Mouse (Mus musculus) C3H10T1/2 (cell line): ENCODE measurements around the gene Ms4a4b. TPM values are rescaled to one million over a fixed set of nuclear protein-coding genes. Genes with fewer than 3 reads are reported as not detected.

Experiments
- polyA plus RNA-seq, 2 experiments: library from polyadenylated mRNA; unstranded; fragments of >200 nt; fragmentation: generic; extraction: Trizol; gene quantifications; one replicate each; pipeline ENCODE4 v1.2.1; 2012; ENCODE audit warnings: missing spikeins in 2 of 2

The Ms4a4b gene
- not detected for polyA plus RNA-seq

DNA sequence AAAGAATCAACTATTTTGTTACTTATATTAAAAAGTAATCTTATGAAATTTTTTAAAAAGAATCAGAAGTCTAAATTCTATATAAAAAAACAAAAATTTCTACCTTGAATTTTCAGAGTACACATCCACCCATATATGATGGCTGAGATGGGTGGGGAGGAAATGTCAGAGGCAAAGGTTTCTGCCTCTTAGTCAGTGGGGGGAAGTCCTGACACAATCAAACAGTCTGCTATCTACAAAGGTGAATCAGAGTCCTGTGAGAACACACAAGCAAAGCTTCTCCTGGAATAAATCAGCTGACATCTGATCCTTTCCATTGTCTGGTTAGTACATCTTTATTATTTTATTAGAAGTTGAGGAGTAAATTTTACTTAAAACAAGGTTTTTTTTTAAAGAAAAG lies at the start of gene Ms4a4b:
Gene Ms4a4b, plus strand, starts transcription at position 216 of the 400 bp plus-strand sequence.

GRCm38 (mm10) chr19:11404527-11404926 lies 38.8 kb upstream of the Ms4a4b start, which contains the start of gene Ms4a4c:
Gene Ms4a4c (plus strand): TSS chr19:11404770.

DNA sequence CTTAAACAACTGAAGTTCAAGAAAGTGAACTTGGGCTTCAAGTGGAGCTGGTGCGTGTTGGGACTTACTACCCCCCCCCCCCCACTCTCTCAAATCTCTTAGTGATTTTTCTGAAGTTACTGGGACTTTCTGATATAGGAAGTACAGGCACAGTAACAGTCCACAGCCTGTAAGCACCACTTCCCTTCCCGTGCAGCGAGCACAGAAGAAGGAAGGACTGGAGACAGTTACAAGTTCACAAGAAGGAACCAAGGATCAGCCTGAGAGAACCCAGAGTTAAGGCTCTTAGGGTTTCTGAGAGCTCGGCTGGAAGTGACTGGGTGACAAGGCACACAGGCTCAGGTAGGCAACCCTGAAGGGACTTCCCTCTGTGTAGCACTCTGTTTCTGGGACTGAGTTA lies 25.9 kb downstream of the Ms4a4b start, which contains the start of gene Ms4a6c:
Gene Ms4a6c, plus strand, starts transcription at position 152 of the 400 bp plus-strand sequence.

GRCm38 (mm10) chr19:11485746-11486145 lies 42.4 kb downstream of the Ms4a4b start, which contains the start of gene Gm8369:
Gene Gm8369 (plus strand): TSS chr19:11485938.

DNA sequence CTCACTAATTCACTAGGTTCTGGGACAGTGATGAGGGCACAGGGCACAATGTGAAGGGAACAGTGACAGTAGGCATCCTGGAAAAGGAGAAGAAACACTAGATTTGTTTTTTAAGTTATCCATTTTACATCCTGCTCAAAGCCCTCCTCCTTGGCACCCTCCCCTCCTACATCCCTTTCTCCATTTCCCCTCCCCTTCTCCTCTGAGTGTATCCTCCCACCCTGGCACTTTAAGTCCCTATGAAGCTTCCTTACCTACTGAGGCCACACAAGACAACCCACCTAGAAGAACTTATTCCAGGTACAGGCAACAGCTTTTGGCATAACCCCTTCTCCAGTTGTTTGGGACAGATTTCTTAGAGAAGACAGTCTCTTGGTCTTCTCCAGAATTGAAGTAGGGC lies 72.9 kb downstream of the Ms4a4b start, which contains the start of gene Ms4a6b:
Gene Ms4a6b, plus strand, starts transcription at position 267 of the 400 bp plus-strand sequence.

Other genes starting within 250 kb of the Ms4a4b start
- not detected for gene Ms4a13, start 246.8 kb upstream of the Ms4a4b start, polyA plus RNA-seq
- not detected for gene Ms4a12, start 211.1 kb upstream of the Ms4a4b start, polyA plus RNA-seq
- not detected for gene Ms4a1, start 177.3 kb upstream of the Ms4a4b start, polyA plus RNA-seq
- not detected for gene Ms4a5, start 159.7 kb upstream of the Ms4a4b start, polyA plus RNA-seq
- gene Ms4a14, start 129.1 kb upstream of the Ms4a4b start, polyA plus RNA-seq = not detected
- gene Ms4a7, start 107.4 kb upstream of the Ms4a4b start, polyA plus RNA-seq = not detected
- not detected for gene Ms4a4a, start 68.0 kb upstream of the Ms4a4b start, polyA plus RNA-seq
- gene Ms4a4c, start 38.8 kb upstream of the Ms4a4b start, polyA plus RNA-seq = not detected
- not detected for gene Ms4a6c, start 25.8 kb downstream of the Ms4a4b start, polyA plus RNA-seq
- not detected for gene Gm8369, start 42.4 kb downstream of the Ms4a4b start, polyA plus RNA-seq
- not detected for gene Ms4a6b, start 73.0 kb downstream of the Ms4a4b start, polyA plus RNA-seq
- not detected for gene Ms4a4d, start 93.2 kb downstream of the Ms4a4b start, polyA plus RNA-seq
- under 1 TPM in 1 of 2 experiments, not detected in 1; 0.09 TPM for gene Ms4a6d, start 161.3 kb downstream of the Ms4a4b start, polyA plus RNA-seq
- gene Ms4a2, start 180.2 kb downstream of the Ms4a4b start, polyA plus RNA-seq = not detected
- not detected for gene Ms4a3, start 197.3 kb downstream of the Ms4a4b start, polyA plus RNA-seq
- not detected for gene Oosp2, start 217.0 kb downstream of the Ms4a4b start, polyA plus RNA-seq
- not detected for gene Oosp1, start 247.6 kb downstream of the Ms4a4b start, polyA plus RNA-seq